Mouse (Mus musculus) megakaryocyte progenitor cell, adult 5-6 weeks (primary cell): ENCODE measurements around the gene H2-Q10. TPM values are rescaled to one million over a fixed set of nuclear protein-coding genes. Genes with fewer than 3 reads are reported as not detected.

ENCODE experiments used
- ATAC-seq: replicated peaks from 2 replicates; pipeline ENCODE4 v1.8.0; 2016; ENCODE audit warnings: mild to moderate bottlenecking, moderate TSS enrichment, inconsistent platforms; ENCODE audit not compliant: poor library complexity
- total RNA-seq, 2 experiments: library from RNA; stranded (forward) in 1 of 2; stranded (reverse) in 1 of 2; fragments of 157-497, 149-512 nt in 1 of 2; fragments of 200-1000 nt in 1 of 2; gene quantifications; 2 replicates each; pipeline versions ENCODE4 v1.2.3 to v1.2.4; 2015 to 2017

H2-Q10 gene
- total RNA-seq, 2 experiments from 2014 or later: 0.64 to 0.71 TPM

DNA sequence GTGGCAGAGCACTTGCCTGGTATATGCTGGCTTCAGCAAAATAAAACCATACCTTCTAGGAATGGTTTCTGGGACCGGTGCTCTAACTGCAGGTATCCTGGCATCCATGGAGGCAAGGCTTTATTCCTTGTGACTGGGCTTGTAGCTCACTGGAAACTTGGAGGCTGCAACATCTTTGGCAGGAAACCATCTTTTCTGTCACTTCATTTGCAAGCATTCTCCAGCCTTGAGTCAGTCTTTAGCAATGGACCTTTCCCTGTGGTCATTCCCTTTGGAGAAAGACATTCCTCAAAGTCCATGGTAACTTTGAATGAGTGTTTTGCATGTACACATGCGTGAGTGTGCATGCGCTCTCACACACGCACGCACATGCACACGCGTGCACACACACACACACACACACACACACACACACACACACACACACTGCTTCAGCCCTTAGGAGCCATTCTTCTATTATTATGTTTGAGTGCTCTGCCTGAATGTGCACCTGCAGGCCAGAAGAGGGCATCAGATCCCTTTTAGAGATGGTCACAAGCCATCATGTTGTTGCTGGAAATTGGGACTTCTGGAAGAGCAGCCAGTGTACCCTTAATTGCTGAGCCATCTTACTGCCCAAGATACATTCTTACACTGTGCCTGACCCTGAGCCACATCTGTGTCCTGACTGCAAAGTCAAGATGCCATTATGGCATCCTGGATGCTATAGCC lies 43.2 kb downstream of the H2-Q10 start:
- ATAC-seq: no peak

- ATAC-seq: peak; percentile 32; the same call in 1 of the 2 replicates
Measured at GRCm38 (mm10) chr17:35513886-35514285, 44.0 kb downstream of the H2-Q10 start.

GRCm38 (mm10) chr17:35514756-35515155 lies 44.9 kb downstream of the H2-Q10 start:
- ATAC-seq: no peak

DNA sequence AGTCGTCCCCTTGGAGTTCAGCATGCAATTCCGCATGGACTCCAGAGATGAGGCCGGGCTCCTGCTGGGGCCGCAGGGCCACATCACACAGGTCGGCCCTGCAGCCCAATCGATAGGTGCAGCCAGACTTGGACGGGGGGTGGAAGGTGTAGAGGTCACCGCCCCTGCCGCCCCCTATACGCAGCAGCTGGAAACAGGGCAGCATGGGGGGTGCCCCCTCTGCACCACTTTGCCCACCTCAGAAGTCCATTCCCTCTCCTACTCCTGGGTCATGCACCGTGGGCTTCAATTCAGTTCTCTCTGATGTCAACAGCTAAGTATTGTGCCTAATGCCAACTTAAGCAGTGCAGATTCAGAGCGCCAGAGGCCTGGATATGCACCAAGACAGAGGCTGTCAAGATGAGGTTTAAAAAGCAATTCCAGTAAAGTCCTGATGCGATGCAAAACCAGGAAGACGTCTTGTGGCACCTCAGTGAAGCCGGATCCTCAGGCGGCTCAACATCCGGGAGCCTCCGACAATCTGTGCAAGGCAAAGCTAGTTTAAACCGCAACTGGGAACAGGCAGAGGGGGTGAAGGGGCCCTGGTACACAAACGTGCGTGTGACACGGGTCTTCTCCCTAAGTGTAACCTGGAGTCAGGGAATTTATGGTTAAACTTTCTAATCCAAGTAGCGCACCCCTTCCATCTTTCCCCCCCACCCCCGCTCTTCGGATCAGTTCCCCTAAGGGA lies 46.2 kb downstream of the H2-Q10 start:
- ATAC-seq: 0 out of 2 replicates have a peak, but pooled peaks have one; percentile 1

- ATAC-seq: peak; percentile 96
Measured at GRCm38 (mm10) chr17:35516652-35517500, 47.0 kb downstream of the H2-Q10 start, which contains the start of the genes Tcf19 and Cchcr1. Gene Tcf19, minus strand, starts transcription at chr17:35516824. Gene Cchcr1, plus strand, starts transcription at chr17:35517100.

DNA sequence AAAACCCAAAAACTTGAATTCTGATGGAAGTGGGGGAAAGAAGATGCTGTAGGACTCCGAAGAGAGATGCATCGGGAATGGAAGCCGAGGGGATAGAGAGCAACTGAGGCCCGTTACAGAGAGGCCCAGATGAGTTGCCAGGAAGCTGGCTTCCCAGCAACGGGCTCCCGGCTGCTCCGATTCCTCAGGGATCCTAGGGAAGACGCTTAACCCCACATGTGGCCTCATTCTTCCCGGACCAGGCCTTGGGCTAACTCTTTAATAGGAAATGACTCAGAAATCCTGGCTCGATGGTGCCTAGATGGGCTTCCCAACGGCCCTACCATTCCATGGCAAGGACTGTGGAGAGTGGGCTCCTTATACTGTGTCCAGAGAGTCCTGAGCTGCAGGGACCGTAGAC lies 47.6 kb downstream of the H2-Q10 start:
- no peak for ATAC-seq

Other genes with a start within 250 kb of the H2-Q10 start
- gene Gm16181, start 249.3 kb upstream of the H2-Q10 start, total RNA-seq (2015): not detected in 2 replicates
- gene Gm16181, start 249.3 kb upstream of the H2-Q10 start, total RNA-seq (2017): not detected in 2 replicates
- 4.1 and 6.9 TPM in 2 replicates for gene Atp6v1g2, start 236.4 kb upstream of the H2-Q10 start, total RNA-seq (2015)
- gene Atp6v1g2, start 236.4 kb upstream of the H2-Q10 start, total RNA-seq (2017): 1.1 and 2.4 TPM in 2 replicates
- 1.9 and 3.1 TPM in 2 replicates for gene Nfkbil1, start 234.3 kb upstream of the H2-Q10 start, total RNA-seq (2015)
- gene Nfkbil1, start 234.3 kb upstream of the H2-Q10 start, total RNA-seq (2017): 6.7 and 8.0 TPM in 2 replicates
- 289 and 314 TPM in 2 replicates for gene Ddx39b, start 228.3 kb upstream of the H2-Q10 start, total RNA-seq (2015)
- 188 and 193 TPM in 2 replicates for gene Ddx39b, start 228.3 kb upstream of the H2-Q10 start, total RNA-seq (2017)
- gene H2-D1, start 207.4 kb upstream of the H2-Q10 start, total RNA-seq (2015): 248 and 262 TPM in 2 replicates
- gene H2-D1, start 207.4 kb upstream of the H2-Q10 start, total RNA-seq (2017): 464 and 467 TPM in 2 replicates
- gene H2-Q1, start 149.7 kb upstream of the H2-Q10 start, total RNA-seq (2015): not detected in 2 replicates
- not detected in 2 replicates for gene H2-Q1, start 149.7 kb upstream of the H2-Q10 start, total RNA-seq (2017)
- gene H2-Q2, start 127.8 kb upstream of the H2-Q10 start, total RNA-seq (2015): not detected in 2 replicates
- gene H2-Q2, start 127.8 kb upstream of the H2-Q10 start, total RNA-seq (2017): not detected in 2 replicates
- 10.6 and 18.1 TPM in 2 replicates for gene H2-Q4, start 90.5 kb upstream of the H2-Q10 start, total RNA-seq (2015)
- gene H2-Q4, start 90.5 kb upstream of the H2-Q10 start, total RNA-seq (2017): 24.4 and 31.4 TPM in 2 replicates
- 23.3 and 37.3 TPM in 2 replicates for gene H2-Q6, start 45.2 kb upstream of the H2-Q10 start, total RNA-seq (2015)
- 25.6 and 40.7 TPM in 2 replicates for gene H2-Q6, start 45.2 kb upstream of the H2-Q10 start, total RNA-seq (2017)
- gene H2-Q7, start 30.9 kb upstream of the H2-Q10 start, total RNA-seq (2015): 41.7 and 63.1 TPM in 2 replicates
- gene H2-Q7, start 30.9 kb upstream of the H2-Q10 start, total RNA-seq (2017): 23.7 and 30.0 TPM in 2 replicates
- 0.34 and 0.39 TPM in 2 replicates for gene Pou5f1, start 35.9 kb downstream of the H2-Q10 start, total RNA-seq (2015)
- gene Pou5f1, start 35.9 kb downstream of the H2-Q10 start, total RNA-seq (2017): 0.64 TPM in 1 of 2 replicates, not detected in the other
- 23.3 and 23.8 TPM in 2 replicates for gene Tcf19, start 46.7 kb downstream of the H2-Q10 start, total RNA-seq (2015)
- 8.5 and 8.7 TPM in 2 replicates for gene Tcf19, start 46.7 kb downstream of the H2-Q10 start, total RNA-seq (2017)
- gene Cchcr1, start 47.0 kb downstream of the H2-Q10 start, total RNA-seq (2015): 1.1 and 1.9 TPM in 2 replicates
- gene Cchcr1, start 47.0 kb downstream of the H2-Q10 start, total RNA-seq (2017): 4.0 and 5.6 TPM in 2 replicates
- gene Psors1c2, start 63.1 kb downstream of the H2-Q10 start, total RNA-seq (2015): not detected in 2 replicates
- gene Psors1c2, start 63.1 kb downstream of the H2-Q10 start, total RNA-seq (2017): not detected in 2 replicates
- gene Cdsn, start 82.0 kb downstream of the H2-Q10 start, total RNA-seq (2015): not detected in 2 replicates
- gene Cdsn, start 82.0 kb downstream of the H2-Q10 start, total RNA-seq (2017): not detected in 2 replicates
- gene 2300002M23Rik, start 97.4 kb downstream of the H2-Q10 start, total RNA-seq (2015): not detected in 2 replicates
- gene 2300002M23Rik, start 97.4 kb downstream of the H2-Q10 start, total RNA-seq (2017): not detected in 2 replicates
- gene Sfta2, start 131.5 kb downstream of the H2-Q10 start, total RNA-seq (2015): not detected in 2 replicates
- not detected in 2 replicates for gene Sfta2, start 131.5 kb downstream of the H2-Q10 start, total RNA-seq (2017)
- not detected in 2 replicates for gene Gm9573, start 156.5 kb downstream of the H2-Q10 start, total RNA-seq (2015)
- not detected in 2 replicates for gene Gm9573, start 156.5 kb downstream of the H2-Q10 start, total RNA-seq (2017)
- gene Mucl3, start 173.6 kb downstream of the H2-Q10 start, total RNA-seq (2015): not detected in 2 replicates
- gene Mucl3, start 173.6 kb downstream of the H2-Q10 start, total RNA-seq (2017): not detected in 2 replicates
- gene Vars2, start 197.5 kb downstream of the H2-Q10 start, total RNA-seq (2015): 5.7 and 11.4 TPM in 2 replicates
- gene Vars2, start 197.5 kb downstream of the H2-Q10 start, total RNA-seq (2017): 12.7 and 14.9 TPM in 2 replicates
- 26.2 and 31.8 TPM in 2 replicates for gene Gtf2h4, start 203.7 kb downstream of the H2-Q10 start, total RNA-seq (2015)
- gene Gtf2h4, start 203.7 kb downstream of the H2-Q10 start, total RNA-seq (2017): 24.8 and 29.5 TPM in 2 replicates
- 0.15 TPM in 1 of 2 replicates, not detected in the other for gene Ddr1, start 234.5 kb downstream of the H2-Q10 start, total RNA-seq (2015)
- gene Ddr1, start 234.5 kb downstream of the H2-Q10 start, total RNA-seq (2017): 0.25 TPM in 1 of 2 replicates, not detected in the other